Mouse (Mus musculus): Measurements from ENCODE around the gene Obsl1. TPM values are rescaled to one million over a fixed set of nuclear protein-coding genes. Genes with fewer than 3 reads are reported as not detected.

Obsl1 gene
- polyA plus RNA-seq, 2 experiments = 108 to 315 TPM

DNA sequence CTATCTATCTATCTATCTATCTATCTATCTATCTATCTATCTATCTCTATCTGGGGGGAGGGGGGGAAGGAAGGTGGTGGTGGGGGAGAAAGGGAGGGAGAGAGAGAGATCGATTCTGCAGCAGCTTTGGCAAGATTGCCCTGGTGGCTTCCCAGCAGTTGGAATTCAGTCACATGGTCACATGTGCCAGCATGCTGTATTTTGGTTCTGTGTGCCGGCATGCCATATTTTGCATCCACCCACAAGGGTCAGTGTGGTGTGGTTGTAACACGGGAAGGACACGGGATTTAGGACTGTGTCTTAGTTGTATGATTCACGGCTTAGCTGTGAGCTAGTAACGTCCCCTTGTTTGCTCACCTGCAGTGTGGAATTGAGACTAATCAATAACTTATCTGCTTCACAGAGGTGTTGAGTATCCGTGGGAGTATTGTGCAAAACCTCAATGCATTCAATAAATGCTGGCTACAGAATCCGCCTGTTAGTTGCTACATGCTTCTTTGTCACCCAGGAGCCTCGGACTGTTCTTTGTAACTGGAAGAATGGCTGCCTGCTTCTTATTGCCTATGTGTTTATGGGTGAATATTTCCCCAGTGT is 32.4 kb upstream of the Obsl1 start:
- H3K9me3 ChIP-seq (ENCODE audit: control insufficient read depth, low read length) = 0 out of 2 replicates have a peak, but pooled peaks cover 6% of the 10 kb centered on the region
- 80% methylated on average over 9 of the region's 9 CpGs for WGBS
- no peak overlapping the region for H3K27ac ChIP-seq (replicated peaks; ENCODE audit: low read depth, low read length)
- no peak overlapping the region for H3K4me2 ChIP-seq (replicated peaks; ENCODE audit: low read depth, low read length, severe bottlenecking)
- DNase-seq (ENCODE audit: low spot score) (no peak), ATAC-seq (ENCODE audit: low FRiP score, low read depth) (no peak)
- H3K36me3 ChIP-seq (ENCODE audit: control insufficient read depth, insufficient read depth, low read length) = peaks cover 22% of the 10 kb centered on the region
- H3K4me3 ChIP-seq (replicated peaks; ENCODE audit: low read length) = no peak overlapping the region
- no peak for TF ChIP-seq POLR2A (IDR thresholded peaks at IDR 0.05; ENCODE audit: borderline replicate concordance, extremely low read depth, insufficient read depth, insufficient read length)
- no peak overlapping the region for H3K9ac ChIP-seq (ENCODE audit: low read depth, low read length, severe bottlenecking)
- no peaks in the 10 kb centered on the region for H3K27me3 ChIP-seq (ENCODE audit: control insufficient read depth, insufficient read depth, low read length)
- H3K4me1 ChIP-seq (ENCODE audit: control insufficient read depth, insufficient read depth, low read length) = no peaks in the 10 kb centered on the region

DNA sequence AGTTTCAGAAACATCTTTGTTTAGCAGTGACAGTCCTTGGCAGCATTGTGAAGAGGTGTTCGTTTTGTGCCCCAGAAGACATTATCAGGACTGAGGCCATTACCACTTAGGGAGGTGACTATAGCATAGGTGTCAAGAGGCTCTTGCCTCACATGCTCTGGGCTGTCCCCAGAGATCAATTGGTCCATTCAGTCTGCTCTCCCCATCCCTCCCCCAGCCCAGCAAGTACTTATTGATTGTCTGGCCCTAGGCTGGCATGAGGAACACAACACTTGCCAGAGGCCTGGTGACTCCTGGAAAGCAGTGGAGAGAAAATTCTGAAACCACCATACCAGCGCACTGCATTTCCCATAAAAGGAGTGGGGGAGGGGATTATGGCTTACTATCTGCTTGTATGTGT is 31.3 kb upstream of the Obsl1 start:
- H3K36me3 ChIP-seq (ENCODE audit: control insufficient read depth, insufficient read depth, low read length) = peaks cover 30% of the 10 kb centered on the region
- ATAC-seq (ENCODE audit: low FRiP score, low read depth) (no peak), DNase-seq (ENCODE audit: low spot score) (no peak)
- no peak overlapping the region for H3K4me3 ChIP-seq (replicated peaks; ENCODE audit: low read length)
- no peak overlapping the region for H3K4me2 ChIP-seq (replicated peaks; ENCODE audit: low read depth, low read length, severe bottlenecking)
- H3K27ac ChIP-seq (replicated peaks; ENCODE audit: low read depth, low read length) = no peak overlapping the region
- no peaks in the 10 kb centered on the region for H3K27me3 ChIP-seq (ENCODE audit: control insufficient read depth, insufficient read depth, low read length)
- H3K9me3 ChIP-seq (ENCODE audit: control insufficient read depth, low read length) = 0 out of 2 replicates have a peak, but pooled peaks cover under 1% of the 10 kb centered on the region
- no peak for TF ChIP-seq POLR2A (IDR thresholded peaks at IDR 0.05; ENCODE audit: borderline replicate concordance, extremely low read depth, insufficient read depth, insufficient read length)
- 66% methylated on average over 2 of the region's 2 CpGs for WGBS
- H3K4me1 ChIP-seq (ENCODE audit: control insufficient read depth, insufficient read depth, low read length) = no peaks in the 10 kb centered on the region
- no peak overlapping the region for H3K9ac ChIP-seq (ENCODE audit: low read depth, low read length, severe bottlenecking)

DNA sequence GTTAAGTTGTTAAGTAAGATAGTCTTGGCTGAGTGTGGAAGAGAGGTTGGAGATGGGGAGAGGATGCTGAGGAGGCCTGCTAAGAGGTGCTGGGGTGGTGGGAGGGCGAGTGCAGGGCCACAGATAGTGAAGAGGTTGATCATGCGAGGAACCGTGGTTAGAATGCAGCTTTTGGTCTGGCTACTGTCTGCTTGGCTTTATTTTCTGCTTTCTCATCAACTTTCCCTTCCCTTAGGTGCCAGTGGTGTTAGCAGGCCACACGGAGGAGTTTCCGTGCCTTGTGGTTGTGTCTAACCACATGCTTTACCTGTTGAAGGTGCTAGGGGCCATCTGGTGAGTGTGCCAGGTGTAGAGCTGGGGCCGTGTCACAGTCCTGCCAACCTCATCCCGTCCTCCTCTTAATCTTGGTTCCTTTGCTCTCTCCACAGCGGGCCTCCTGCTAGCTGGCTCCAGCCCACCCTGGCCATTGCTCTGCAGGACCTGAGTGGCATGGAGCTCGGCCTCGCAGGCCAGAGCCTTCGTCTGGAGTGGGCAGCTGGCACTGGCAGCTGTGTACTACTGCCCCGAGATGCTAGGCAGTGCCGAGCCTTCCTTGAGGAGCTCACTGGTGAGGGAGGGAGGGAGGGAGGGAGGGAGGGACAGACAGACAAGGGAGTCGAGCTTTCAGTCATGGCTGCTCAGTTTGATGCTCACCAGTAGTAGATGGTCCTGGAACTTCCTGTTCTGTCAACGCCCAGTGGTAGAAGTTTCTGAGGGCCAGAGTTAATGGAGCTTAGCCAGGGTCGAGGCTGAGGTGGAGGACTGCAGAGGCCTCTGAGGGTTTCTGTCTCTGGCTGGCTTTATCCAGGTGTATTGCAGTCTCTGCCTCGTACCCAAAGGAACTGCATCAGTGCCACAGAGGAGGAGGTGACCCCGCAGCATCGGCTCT is 27.3 kb upstream of the Obsl1 start:
- TF ChIP-seq POLR2A (IDR thresholded peaks at IDR 0.05; ENCODE audit: borderline replicate concordance, extremely low read depth, insufficient read depth, insufficient read length) = no peak
- Histone ChIP-seq H3K27me3 (ENCODE audit: control insufficient read depth, insufficient read depth, low read length) (no peaks in the 10 kb centered on the region), H3K4me1 (ENCODE audit: control insufficient read depth, insufficient read depth, low read length) (no peaks in the 10 kb centered on the region), H3K4me2 (replicated peaks; ENCODE audit: low read depth, low read length, severe bottlenecking) (no peak overlapping the region), H3K36me3 (ENCODE audit: control insufficient read depth, insufficient read depth, low read length) (peaks cover 57% of the 10 kb centered on the region), H3K27ac (replicated peaks; ENCODE audit: low read depth, low read length) (no peak overlapping the region), H3K9ac (ENCODE audit: low read depth, low read length, severe bottlenecking) (no peak overlapping the region), H3K9me3 (ENCODE audit: control insufficient read depth, low read length) (no peaks in the 10 kb centered on the region), H3K4me3 (replicated peaks; ENCODE audit: low read length) (no peak overlapping the region)
- ATAC-seq (ENCODE audit: low FRiP score, low read depth) (no peak), DNase-seq (ENCODE audit: low spot score) (no peak)
- 83% methylated on average over 17 of the region's 19 CpGs for WGBS

- no peaks in the 10 kb centered on the region for H3K27me3 ChIP-seq (ENCODE audit: control insufficient read depth, insufficient read depth, low read length)
- 88% methylated on average over 19 of the region's 19 CpGs for WGBS
- no peak overlapping the region for H3K4me2 ChIP-seq (replicated peaks; ENCODE audit: low read depth, low read length, severe bottlenecking)
- ATAC-seq (ENCODE audit: low FRiP score, low read depth) = no peak
- no peaks in the 10 kb centered on the region for H3K4me1 ChIP-seq (ENCODE audit: control insufficient read depth, insufficient read depth, low read length)
- no peak overlapping the region for H3K27ac ChIP-seq (replicated peaks; ENCODE audit: low read depth, low read length)
- no peaks in the 10 kb centered on the region for H3K9me3 ChIP-seq (ENCODE audit: control insufficient read depth, low read length)
- TF ChIP-seq POLR2A (IDR thresholded peaks at IDR 0.05; ENCODE audit: borderline replicate concordance, extremely low read depth, insufficient read depth, insufficient read length) = no peak
- no peak overlapping the region for H3K9ac ChIP-seq (ENCODE audit: low read depth, low read length, severe bottlenecking)
- no peak overlapping the region for H3K4me3 ChIP-seq (replicated peaks; ENCODE audit: low read length)
- no peak for DNase-seq (ENCODE audit: low spot score)
- peaks cover 59% of the 10 kb centered on the region for H3K36me3 ChIP-seq (ENCODE audit: control insufficient read depth, insufficient read depth, low read length)
These were observed 26.3 kb upstream of the Obsl1 start for GRCm38 (mm10) chr1:75532280-75533172.

GRCm38 (mm10) chr1:75530546-75530945 is 24.3 kb upstream of the Obsl1 start:
- H3K27me3 ChIP-seq (ENCODE audit: control insufficient read depth, insufficient read depth, low read length) = no peaks in the 10 kb centered on the region
- DNase-seq (ENCODE audit: low spot score) = no peak
- H3K4me1 ChIP-seq (ENCODE audit: control insufficient read depth, insufficient read depth, low read length) = no peaks in the 10 kb centered on the region
- WGBS = 89% methylated on average over 4 of the region's 4 CpGs
- H3K9ac ChIP-seq (ENCODE audit: low read depth, low read length, severe bottlenecking) = no peak overlapping the region
- no peaks in the 10 kb centered on the region for H3K9me3 ChIP-seq (ENCODE audit: control insufficient read depth, low read length)
- no peak for ATAC-seq (ENCODE audit: low FRiP score, low read depth)
- no peak for TF ChIP-seq POLR2A (IDR thresholded peaks at IDR 0.05; ENCODE audit: borderline replicate concordance, extremely low read depth, insufficient read depth, insufficient read length)
- H3K36me3 ChIP-seq (ENCODE audit: control insufficient read depth, insufficient read depth, low read length) = peaks cover 65% of the 10 kb centered on the region
- no peak overlapping the region for H3K27ac ChIP-seq (replicated peaks; ENCODE audit: low read depth, low read length)
- no peak overlapping the region for H3K4me3 ChIP-seq (replicated peaks; ENCODE audit: low read length)
- H3K4me2 ChIP-seq (replicated peaks; ENCODE audit: low read depth, low read length, severe bottlenecking) = no peak overlapping the region

Measured in limb, embryonic 14.5 days (tissue).